Mouse (Mus musculus): ENCODE data around the gene Stom. TPM values are rescaled to one million over a fixed set of nuclear protein-coding genes. Genes with fewer than 3 reads are reported as not detected.

The Stom gene
- polyA plus RNA-seq (2014; fragmentation: Illumina TruSeq; extraction: RNeasy Lipid Tissue Mini Kit (QIAGEN cat#74804); ENCODE audit: low read depth, low replicate concordance), result 42.8 TPM

GRCm38 (mm10) chr2:35336388-35337280, at the start of gene Stom:
Gene Stom, minus strand, starts transcription at chr2:35336976.

GRCm38 (mm10) chr2:35367629-35368028, 30.9 kb upstream of the Stom start, which contains the start of gene 4930568D16Rik:
Gene 4930568D16Rik, minus strand, starts transcription at chr2:35367729.

Other genes starting within 250 kb of the Stom start
- 0.47 TPM for gene AI182371, start 235.4 kb downstream of the Stom start, polyA plus RNA-seq (2014; fragmentation: Illumina TruSeq; extraction: RNeasy Lipid Tissue Mini Kit (QIAGEN cat#74804); ENCODE audit: low read depth, low replicate concordance)
- 16.8 TPM for gene Cntrl, start 227.5 kb downstream of the Stom start, polyA plus RNA-seq (2014; fragmentation: Illumina TruSeq; extraction: RNeasy Lipid Tissue Mini Kit (QIAGEN cat#74804); ENCODE audit: low read depth, low replicate concordance)
- 122 TPM for gene Rab14, start 135.9 kb downstream of the Stom start, polyA plus RNA-seq (2014; fragmentation: Illumina TruSeq; extraction: RNeasy Lipid Tissue Mini Kit (QIAGEN cat#74804); ENCODE audit: low read depth, low replicate concordance)
- 3,961 TPM for gene Gsn, start 80.6 kb downstream of the Stom start, polyA plus RNA-seq (2014; fragmentation: Illumina TruSeq; extraction: RNeasy Lipid Tissue Mini Kit (QIAGEN cat#74804); ENCODE audit: low read depth, low replicate concordance)
- gene 4930568D16Rik, start 30.8 kb upstream of the Stom start, polyA plus RNA-seq (2014; fragmentation: Illumina TruSeq; extraction: RNeasy Lipid Tissue Mini Kit (QIAGEN cat#74804); ENCODE audit: low read depth, low replicate concordance), result 0.51 TPM
- not detected for gene 4930402F06Rik, start 60.2 kb upstream of the Stom start, polyA plus RNA-seq (2014; fragmentation: Illumina TruSeq; extraction: RNeasy Lipid Tissue Mini Kit (QIAGEN cat#74804); ENCODE audit: low read depth, low replicate concordance)
- 35.8 TPM for gene Ggta1, start 126.3 kb upstream of the Stom start, polyA plus RNA-seq (2014; fragmentation: Illumina TruSeq; extraction: RNeasy Lipid Tissue Mini Kit (QIAGEN cat#74804); ENCODE audit: low read depth, low replicate concordance)
- 30.6 TPM for gene Dab2ip, start 221.3 kb upstream of the Stom start, polyA plus RNA-seq (2014; fragmentation: Illumina TruSeq; extraction: RNeasy Lipid Tissue Mini Kit (QIAGEN cat#74804); ENCODE audit: low read depth, low replicate concordance)

Measured in adipose tissue, adult 10 weeks (tissue).